Mouse (Mus musculus): Measurements from ENCODE around the gene Cyp4a29.
"Not testable (repeated sequence)": the region's sequence is repeated elsewhere in the genome, so short reads cannot be mapped to it uniquely, and the experiment has no call there.

Gene Cyp4a29

DNA sequence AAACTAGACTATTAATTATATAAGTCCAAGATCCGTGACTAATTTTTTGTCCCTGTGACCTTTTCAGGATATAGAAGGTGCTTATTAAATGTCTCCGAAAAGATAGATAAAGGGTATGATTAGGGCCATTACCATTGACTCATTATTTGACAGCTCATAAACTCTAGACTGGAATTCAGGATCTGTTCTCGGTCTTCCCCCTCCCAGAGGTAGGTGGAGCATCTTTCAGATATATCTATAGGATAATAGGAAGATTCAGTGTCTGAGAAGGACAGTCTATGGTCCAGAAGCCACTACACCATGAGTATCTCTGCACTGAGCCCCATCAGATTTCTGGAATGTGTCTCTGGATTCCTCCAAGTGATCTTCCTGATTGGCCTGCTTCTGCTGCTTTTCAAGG is at the start of gene Cyp4a29:
Gene Cyp4a29 (plus strand): TSS at position 301 of the 400 bp plus-strand sequence.
- DNase-seq (ENCODE audit: low spot score in 2 of 2): no peak

DNA sequence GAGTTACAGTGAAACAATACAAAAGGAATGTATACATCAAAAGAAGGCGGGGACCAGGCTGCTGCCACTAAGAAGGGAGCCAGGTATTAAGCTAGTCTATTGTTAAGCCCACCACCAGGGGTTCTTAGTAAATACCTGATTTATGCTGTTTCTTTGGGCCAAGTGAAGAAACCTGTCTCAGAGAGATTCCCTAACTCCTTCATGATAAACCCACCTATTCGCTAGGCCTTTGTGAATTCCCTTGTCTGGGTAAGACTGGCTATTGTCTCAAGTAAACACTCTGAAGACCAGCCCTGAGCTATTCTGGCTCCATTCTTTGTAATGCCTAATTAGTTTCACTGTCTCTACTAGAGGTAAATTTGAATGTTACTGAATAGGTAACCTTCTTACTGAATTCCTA is 9.0 kb upstream of the Cyp4a29 start:
- not testable (repeated sequence) for DNase-seq (ENCODE audit: low spot score in 2 of 2)

- no peak for DNase-seq (ENCODE audit: low spot score in 2 of 2)
These were observed 5.3 kb upstream of the Cyp4a29 start for GRCm38 (mm10) chr4:115236462-115237096.

DNA sequence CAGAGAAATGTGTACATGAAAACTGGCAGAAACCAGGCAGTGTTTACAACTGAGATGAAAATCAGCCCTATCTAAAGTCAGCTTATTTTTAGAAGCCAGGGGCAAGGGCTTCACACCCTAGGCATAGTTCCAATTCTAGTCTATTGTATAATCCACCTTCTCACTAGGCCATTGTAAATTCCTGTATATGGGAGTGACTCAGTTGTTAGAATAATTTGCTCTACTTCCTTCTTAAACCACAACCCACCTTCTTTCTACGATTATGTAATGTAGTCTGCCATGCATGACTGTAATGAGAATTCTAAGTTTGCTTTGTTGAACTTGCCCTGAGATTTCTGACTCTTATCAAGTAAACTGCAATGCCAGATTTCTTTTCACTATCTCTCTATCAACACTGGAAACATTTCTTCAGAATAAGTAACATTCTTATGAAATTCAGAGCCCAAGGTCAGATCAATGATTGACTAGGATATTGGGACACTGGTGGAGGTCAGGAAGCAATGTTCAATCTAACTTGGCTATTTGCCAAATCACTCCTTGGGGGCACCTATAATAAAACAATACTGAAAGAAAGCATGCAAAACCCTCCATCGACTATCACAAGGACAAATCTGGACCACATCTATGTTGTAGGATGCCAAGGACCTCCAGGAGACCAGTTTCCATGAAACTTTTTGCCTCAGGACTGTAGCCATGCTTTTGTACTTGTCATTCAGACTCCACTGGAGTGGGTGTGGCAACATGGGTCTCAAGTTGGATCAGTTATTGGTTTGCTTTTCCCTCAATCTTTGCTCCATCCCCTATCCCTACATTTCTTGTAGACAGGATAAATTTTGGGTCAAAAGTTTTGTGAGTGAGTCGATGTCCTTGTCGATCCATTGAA is 23.0 kb downstream of the Cyp4a29 start:
- not testable (repeated sequence) for DNase-seq (ENCODE audit: low spot score in 2 of 2)

- DNase-seq (ENCODE audit: low spot score in 2 of 2): not testable (repeated sequence)
These were observed 36.5 kb downstream of the Cyp4a29 start for GRCm38 (mm10) chr4:115278215-115278982.

DNA sequence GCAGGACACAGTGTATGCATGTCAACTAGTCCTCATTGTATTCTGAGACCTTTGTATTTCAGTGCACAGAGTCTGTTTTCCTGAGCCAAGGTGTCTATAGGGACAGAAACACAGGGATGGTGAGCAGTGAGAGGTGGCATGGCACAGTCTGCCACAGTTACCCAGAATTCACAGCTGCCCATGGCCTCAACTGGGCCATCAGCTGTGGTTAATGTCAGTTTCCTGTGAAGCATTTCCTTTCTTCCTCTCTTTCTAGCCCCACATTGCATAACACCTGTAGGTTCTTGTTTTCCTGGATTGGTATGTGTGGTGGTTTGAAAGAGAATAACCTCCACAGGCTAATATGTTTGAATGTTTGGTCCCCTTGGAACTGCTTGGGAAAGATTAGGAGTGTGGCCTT is 38.5 kb downstream of the Cyp4a29 start:
- DNase-seq (ENCODE audit: low spot score in 2 of 2): no peak

DNA sequence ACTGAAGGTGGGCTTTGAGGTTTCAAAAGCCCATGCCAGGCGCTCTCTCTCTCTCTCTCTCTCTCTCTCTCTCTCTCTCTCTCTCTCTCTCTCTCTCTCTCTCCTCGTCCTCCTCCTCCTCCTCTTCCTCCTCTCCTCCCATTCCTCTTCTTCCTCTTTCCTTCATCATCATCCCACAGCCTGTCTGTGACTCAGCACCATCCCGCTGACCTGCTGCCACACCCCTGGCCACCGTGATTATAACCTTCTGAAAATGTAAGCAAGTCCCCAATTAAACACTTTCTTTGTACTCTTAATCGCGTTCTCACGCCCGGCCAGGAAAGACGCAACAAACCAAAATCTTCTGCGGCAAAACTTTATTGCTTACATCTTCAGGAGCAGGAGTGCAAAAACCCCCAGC is 38.9 kb downstream of the Cyp4a29 start:
- not testable (repeated sequence) for DNase-seq (ENCODE audit: low spot score in 2 of 2)

DNA sequence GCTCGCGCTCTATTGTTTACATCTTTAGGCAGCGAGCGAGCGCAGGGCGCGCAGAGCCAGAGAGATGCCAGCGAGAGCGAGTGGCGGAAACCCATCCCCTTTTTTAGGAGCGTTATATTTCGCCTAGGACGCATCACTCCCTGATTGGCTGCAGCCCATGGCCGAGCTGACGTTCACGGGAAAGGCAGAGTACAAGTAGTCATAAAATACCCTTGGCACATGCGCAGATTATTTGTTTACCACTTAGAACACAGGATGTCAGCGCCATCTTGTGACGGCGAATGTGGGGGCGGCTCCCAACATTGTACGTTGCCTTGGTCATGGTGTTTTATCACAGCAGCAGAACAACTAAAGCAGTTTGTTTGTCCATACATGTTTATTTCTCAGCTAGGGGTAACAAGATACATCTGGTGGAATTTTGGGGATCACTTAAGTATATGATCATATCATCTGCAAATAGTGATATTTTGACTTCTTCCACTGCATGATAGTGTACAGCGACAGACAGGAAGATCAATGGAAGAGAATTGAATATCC is 39.4 kb downstream of the Cyp4a29 start:
- not testable (repeated sequence) for DNase-seq (ENCODE audit: low spot score in 2 of 2)

DNA sequence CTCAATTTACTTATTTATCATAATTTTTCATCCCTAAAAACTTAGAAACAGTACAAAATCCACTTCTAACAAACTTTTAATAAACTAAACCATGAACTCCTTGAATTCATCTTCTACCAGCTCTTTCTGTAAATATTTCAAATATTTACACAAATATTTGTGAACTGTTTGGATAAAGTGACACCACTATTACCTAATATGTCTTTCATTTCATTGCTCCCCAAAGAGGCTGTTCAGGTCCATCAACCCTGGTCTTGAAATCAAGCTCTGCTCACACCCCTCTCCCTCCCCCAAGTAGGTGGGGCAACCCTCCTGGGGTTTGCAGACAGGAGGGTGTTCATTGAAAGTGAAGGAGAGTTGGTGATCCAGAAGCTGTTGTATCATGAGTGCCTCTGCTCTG is 56.9 kb downstream of the Cyp4a29 start, which contains the start of gene Cyp4a12a:
Gene Cyp4a12a (plus strand): TSS at position 301 of the 400 bp plus-strand sequence.
- not testable (repeated sequence) for DNase-seq (ENCODE audit: low spot score in 2 of 2)

All from thymus, postnatal 10 days (tissue).